In the genomic region with DNA sequence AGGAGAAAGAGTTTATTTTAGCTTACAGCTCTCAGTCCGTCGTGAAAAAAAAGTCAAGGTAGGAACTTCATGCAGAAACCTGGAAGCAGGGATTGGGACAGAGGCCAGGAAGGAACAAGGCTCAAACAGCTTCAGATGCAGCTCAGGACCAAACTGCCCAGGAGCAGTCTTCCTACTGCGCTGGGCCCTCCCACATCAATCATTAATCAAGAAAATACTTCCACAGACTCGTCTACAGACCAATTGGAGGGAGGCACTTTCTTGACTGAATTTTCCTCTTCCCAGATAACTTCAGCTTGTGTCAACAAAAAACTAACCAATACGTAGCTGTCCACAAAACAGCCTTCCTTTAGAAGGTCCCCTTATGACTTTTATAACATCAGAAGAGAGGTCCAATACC, we compare ENCODE assay signal across 16 mouse cellular contexts.
A peak's percentile ranks its signal among the peaks of the same experiment; 100 is the strongest.
DNase-seq lines count a peak whose midpoint lies in the region; ATAC-seq lines count a peak whose summit lies in the region.
"Had no signal": no experiment of that assay in that cellular context is flagged by ENCODE, and none has a peak within 500 bp of the region (broad histone marks: within the 10 kb centered on the region; RNA-seq: fewer than 3 reads in every experiment).

No protein-coding gene starts in this region.

- ATAC-seq in cerebellum, adult (ENCODE audit: insufficient number of reproducible peaks, low FRiP score, low TSS enrichment) = no peak
- ATAC-seq: activated CD4-positive, CD25-positive, alpha-beta regulatory T cell, adult 4 months; forebrain, embryonic 13.5 days; forebrain, embryonic 16.5 days had no signal

- WGBS in large intestine, adult 2 months = 52% methylated on average over 5 of the region's 5 CpGs

- DNase-seq in heart, adult 11 months = peak; percentile 31
- no peak for DNase-seq in heart, adult 8-10 months (ENCODE audit: low spot score)
- peak; percentile 27 to 34 for DNase-seq in kidney, postnatal 36 days
- no peak for DNase-seq in kidney, postnatal 25 days
- peak; percentile 21 for DNase-seq in large intestine, adult 2 months (ENCODE audit: low read depth, low spot score)
- DNase-seq: adrenal gland, adult 8-10 months; adrenal gland, postnatal 25 days; cerebellum, adult 18-20 months; cerebellum, adult 9-10 months; cerebellum, postnatal 14 days; gastrocnemius, postnatal 25 days; heart, adult 2 months had no signal

Comparison
In these comparisons a context has a peak if more than half of its experiments do, and no peak if none do; other contexts are left out.
1. DNase-seq: peak in heart, adult 11 months (single experiment), kidney, postnatal 36 days (2 of 2) and large intestine, adult 2 months (single experiment); none in heart, adult 8-10 months (single experiment) and kidney, postnatal 25 days (0 of 2).